Mouse (Mus musculus) embryonic facial prominence, embryonic 11.5 days (tissue): ENCODE results near the gene Dhx40. TPM values are rescaled to one million over a fixed set of nuclear protein-coding genes. Genes with fewer than 3 reads are reported as not detected.
A peak's percentile ranks its signal among the peaks of the same experiment; 100 is the strongest.
"Not testable (repeated sequence)": the region's sequence is repeated elsewhere in the genome, so short reads cannot be mapped to it uniquely, and the experiment has no call there.

ENCODE experiments used
- ATAC-seq: fragments of 200-750 bp; cut with Nextera tagmentation; replicated peaks from 2 replicates; pipeline ENCODE4 v1.8.0; 2017; ENCODE audit warnings: low read depth; ENCODE audit not compliant: insufficient number of reproducible peaks, low FRiP score, low TSS enrichment
- DNase-seq: peaks from one replicate; pipeline ENCODE4 v3.0.0-alpha.2; 2015; ENCODE audit warnings: low spot score
- H3K27ac ChIP-seq: fragments of 300-500 bp; sonication (generic); replicated peaks from 2 replicates; pipeline ENCODE4 v1.5.1; 2014; ENCODE audit warnings: mild to moderate bottlenecking, low read depth, low read length, control low read depth
- H3K27me3 ChIP-seq: fragments of 300-500 bp; sonication (generic); 2 replicates; pipeline ENCODE4 v1.6.1; 2014; ENCODE audit warnings: mild to moderate bottlenecking, low read length, moderate library complexity, mixed read lengths; ENCODE audit not compliant: control insufficient read depth, insufficient read depth
- H3K36me3 ChIP-seq: fragments of 300-500 bp; sonication (generic); replicated peaks from 2 replicates; pipeline ENCODE4 v1.6.1; 2014; ENCODE audit warnings: low read depth, mild to moderate bottlenecking, low read length, moderate library complexity, mixed read lengths; ENCODE audit not compliant: control insufficient read depth, insufficient read depth
- H3K4me1 ChIP-seq: fragments of 300-500 bp; sonication (generic); 2 replicates; pipeline ENCODE4 v1.6.1; 2014; ENCODE audit warnings: low read length, mixed read lengths; ENCODE audit not compliant: control insufficient read depth, insufficient read depth
- H3K4me2 ChIP-seq: fragments of 300-500 bp; sonication (generic); 2 replicates; pipeline ENCODE4 v1.6.1; 2014; ENCODE audit warnings: low read depth, mild to moderate bottlenecking, control low read depth, low read length, moderate library complexity
- H3K4me3 ChIP-seq: fragments of 300-500 bp; sonication (generic); 2 replicates; pipeline ENCODE4 v1.5.1; 2014; ENCODE audit warnings: low read depth, low read length, control low read depth
- H3K9ac ChIP-seq: fragments of 300-500 bp; sonication (generic); replicated peaks from 2 replicates; pipeline ENCODE4 v1.6.1; 2014; ENCODE audit warnings: mild to moderate bottlenecking, control low read depth, low read length
- H3K9me3 ChIP-seq: fragments of 300-500 bp; sonication (generic); replicated peaks from 2 replicates; pipeline ENCODE4 v1.6.1; 2016; ENCODE audit warnings: mild to moderate bottlenecking, low read length, inconsistent platforms, mixed read lengths; ENCODE audit not compliant: control insufficient read depth
- WGBS: fragments of 180-500 bp; shearing (Covaris S2); extraction: QIAGEN DNeasy Blood & Tissue Kit; methylation state at CpG from one replicate; pipeline ENCODE4 v1.1.7; 2014; 5-methylcytosine and 5-hydroxymethylcytosine counted together
- polyA plus RNA-seq: library from polyadenylated mRNA; unstranded; fragments of >200 nt; fragmentation: Nextera tagmentation; extraction: Ambion mirVana; gene quantifications from 2 replicates; pipeline ENCODE4 v1.2.1, GENCODE M21; 2014

Gene Dhx40
- polyA plus RNA-seq, 1 experiment from 2014 or later, result 47.0 TPM

DNA sequence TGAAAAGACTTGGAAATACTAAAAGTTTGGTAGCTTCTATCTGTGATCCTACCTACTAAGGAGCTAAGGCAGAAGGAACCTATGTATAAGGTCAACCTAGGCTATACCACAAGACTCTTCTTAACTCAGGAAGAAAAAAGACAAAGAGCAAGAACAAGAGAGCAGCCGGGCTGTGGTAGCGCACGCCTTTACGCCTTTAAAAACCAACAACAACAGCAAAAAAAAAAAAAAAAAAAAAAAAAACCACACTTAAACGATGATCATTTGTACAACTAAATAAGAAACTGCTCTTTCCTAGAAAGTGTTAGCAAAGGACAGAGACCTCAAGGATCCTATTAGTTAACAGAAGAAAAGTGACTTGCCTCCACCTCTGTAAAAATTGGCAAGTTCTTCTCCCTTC is 66.0 kb downstream of the Dhx40 start:
- no peaks in the 10 kb centered on the region for H3K36me3 ChIP-seq
- no peaks in the 10 kb centered on the region for H3K4me1 ChIP-seq
- DNase-seq, result no peak
- ATAC-seq, result no peak
- no peaks in the 10 kb centered on the region for H3K27me3 ChIP-seq
- no peak overlapping the region for H3K27ac ChIP-seq
- no peak overlapping the region for H3K9ac ChIP-seq
- H3K9me3 ChIP-seq, result no peaks in the 10 kb centered on the region
- H3K4me3 ChIP-seq, result no peak overlapping the region
- H3K4me2 ChIP-seq, result no peak overlapping the region
- WGBS, result 95% methylated on average over 5 of the region's 5 CpGs

DNA sequence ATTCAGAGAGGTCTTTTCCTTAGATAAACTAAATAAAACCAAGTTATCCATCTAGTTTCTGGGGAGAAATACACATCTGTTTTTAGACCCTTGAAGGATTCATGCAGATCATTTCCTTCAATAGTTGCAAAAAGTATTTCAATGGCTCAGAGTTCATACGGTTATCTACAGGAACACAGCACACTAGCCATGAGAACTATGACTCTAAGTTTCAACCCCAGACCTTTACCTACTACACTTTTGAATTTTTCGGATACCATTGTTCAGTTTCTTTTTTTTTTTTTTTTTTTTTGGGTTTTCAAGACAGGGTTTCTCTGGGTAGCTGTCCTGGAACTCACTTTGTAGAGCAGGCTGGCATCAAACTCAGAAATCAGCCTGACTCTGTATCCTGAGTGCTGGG is 68.1 kb downstream of the Dhx40 start:
- no peak overlapping the region for H3K9ac ChIP-seq
- no peak overlapping the region for H3K4me3 ChIP-seq
- ATAC-seq, result no peak
- no peaks in the 10 kb centered on the region for H3K4me1 ChIP-seq
- no peaks in the 10 kb centered on the region for H3K36me3 ChIP-seq
- 88% methylated on average over 2 of the region's 2 CpGs for whole genome bisulfite sequencing
- no peak overlapping the region for H3K27ac ChIP-seq
- no peak overlapping the region for H3K4me2 ChIP-seq
- no peaks in the 10 kb centered on the region for H3K27me3 ChIP-seq
- H3K9me3 ChIP-seq, result no peaks in the 10 kb centered on the region
- no peak for DNase-seq

DNA sequence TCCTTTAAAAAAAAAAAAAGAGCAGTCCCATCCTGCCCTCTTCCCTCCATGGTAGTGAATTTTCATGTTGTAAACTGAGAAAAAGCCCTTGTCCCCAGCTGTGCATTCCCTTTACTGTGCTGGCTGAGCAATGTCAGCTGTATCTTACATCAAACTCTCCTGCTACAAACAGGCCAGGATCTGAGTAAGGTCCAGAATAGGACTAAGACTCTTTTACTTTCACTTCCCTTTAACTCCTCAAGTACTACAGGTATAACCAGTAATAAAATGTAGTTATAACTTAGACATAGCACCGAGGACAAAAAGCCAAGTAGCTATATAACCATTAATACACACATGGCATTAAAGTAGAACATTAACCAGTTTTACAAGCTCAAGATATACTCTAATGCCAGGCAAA is 68.6 kb downstream of the Dhx40 start:
- Histone ChIP-seq H3K4me3 (no peak overlapping the region), H3K4me2 (no peak overlapping the region), H3K4me1 (no peaks in the 10 kb centered on the region), H3K36me3 (no peaks in the 10 kb centered on the region), H3K9ac (no peak overlapping the region), H3K27me3 (no peaks in the 10 kb centered on the region), H3K27ac (no peak overlapping the region), H3K9me3 (no peaks in the 10 kb centered on the region)
- ATAC-seq, result no peak
- WGBS, result 98% methylated on average over 1 of the region's 1 CpGs
- DNase-seq, result no peak

DNA sequence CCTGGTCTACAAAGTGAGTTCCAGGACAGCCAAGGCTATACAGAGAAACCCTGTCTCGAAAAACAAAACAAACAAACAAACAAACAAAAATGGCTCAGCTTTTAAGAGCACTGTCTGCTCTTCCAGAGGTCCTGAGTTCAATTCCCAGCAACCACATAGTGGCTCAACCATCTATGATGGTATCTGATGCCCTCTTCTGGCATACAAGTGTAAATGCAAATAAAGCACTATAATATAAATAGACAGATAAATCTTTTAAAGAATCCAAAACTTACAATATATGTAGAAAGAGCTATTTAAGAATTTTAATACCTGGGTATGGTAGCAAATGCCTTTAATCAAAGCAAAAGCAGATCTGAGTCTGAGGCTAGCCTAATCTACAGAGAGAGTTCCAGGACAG is 69.2 kb downstream of the Dhx40 start:
- not testable (repeated sequence) for H3K36me3 ChIP-seq, H3K27ac ChIP-seq, H3K4me1 ChIP-seq, H3K9ac ChIP-seq, H3K27me3 ChIP-seq, H3K4me3 ChIP-seq, H3K4me2 ChIP-seq, DNase-seq, H3K9me3 ChIP-seq, ATAC-seq
- 100% methylated on average over 1 of the region's 1 CpGs for WGBS

DNA sequence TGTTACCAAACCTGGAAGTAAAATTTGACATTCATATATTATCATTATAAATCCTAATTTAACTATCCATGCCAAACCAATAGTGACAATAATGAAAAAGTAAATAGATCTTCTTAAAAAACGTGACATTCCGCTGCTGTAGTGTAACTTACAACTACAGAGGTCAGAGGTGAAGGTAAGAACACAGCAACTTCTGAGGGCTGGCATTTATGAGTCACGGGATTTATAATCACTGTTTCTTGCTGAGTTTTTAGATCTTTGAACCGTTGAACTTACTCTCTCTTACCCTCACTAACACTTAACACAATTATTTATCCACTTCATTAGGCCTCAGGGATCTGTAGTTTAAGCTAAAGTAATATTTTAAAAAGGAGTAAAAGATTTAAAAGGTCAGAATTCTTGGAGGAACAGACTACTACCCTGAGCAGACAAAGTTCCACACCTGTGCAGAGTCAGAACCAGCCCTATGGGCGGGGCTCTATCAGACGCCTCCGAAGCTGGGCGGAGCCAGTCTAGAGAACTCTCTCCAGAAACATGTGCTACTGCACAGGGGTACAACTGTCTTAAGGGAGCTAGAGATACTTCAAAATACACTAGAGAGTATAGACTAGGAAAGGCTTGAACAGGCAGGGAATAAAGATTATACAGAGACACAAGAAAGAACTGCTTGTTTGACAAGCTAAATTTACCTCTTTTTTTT is 70.1 kb downstream of the Dhx40 start:
- WGBS, result 86% methylated on average over 8 of the region's 8 CpGs
- Histone ChIP-seq H3K4me3 (no peak overlapping the region), H3K27ac (no peak overlapping the region), H3K36me3 (no peaks in the 10 kb centered on the region; the same call in 1 of the 2 replicates), H3K9me3 (no peaks in the 10 kb centered on the region), H3K4me1 (no peaks in the 10 kb centered on the region), H3K9ac (no peak overlapping the region), H3K4me2 (no peak overlapping the region), H3K27me3 (no peaks in the 10 kb centered on the region)
- DNase-seq (peak; percentile 4), ATAC-seq (no peak)

DNA sequence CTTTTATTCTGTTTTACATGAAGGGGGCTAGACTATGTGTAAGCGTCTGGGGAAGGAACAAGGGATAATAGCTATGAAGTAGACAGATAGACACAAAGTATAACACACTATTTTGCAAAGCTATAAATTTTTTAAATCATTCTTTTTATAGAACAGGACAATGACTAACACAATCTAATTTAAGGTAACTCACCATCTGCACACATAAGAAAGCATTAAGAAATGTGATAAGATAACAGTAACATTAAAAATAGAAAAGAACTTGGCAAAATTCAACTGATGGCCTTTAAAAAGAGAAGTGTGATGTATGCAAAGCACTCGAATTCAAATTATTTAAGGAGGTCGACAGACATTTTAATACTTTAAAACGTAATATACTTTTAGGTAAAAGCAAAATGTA is 72.6 kb downstream of the Dhx40 start:
- Histone ChIP-seq H3K36me3 (peaks cover 2% of the 10 kb centered on the region), H3K4me1 (no peaks in the 10 kb centered on the region), H3K9ac (no peak overlapping the region), H3K4me3 (no peak overlapping the region), H3K27me3 (no peaks in the 10 kb centered on the region), H3K4me2 (no peak overlapping the region), H3K9me3 (no peaks in the 10 kb centered on the region), H3K27ac (no peak overlapping the region)
- WGBS, result 91% methylated on average over 4 of the region's 4 CpGs
- no peak for ATAC-seq
- DNase-seq, result no peak

DNA sequence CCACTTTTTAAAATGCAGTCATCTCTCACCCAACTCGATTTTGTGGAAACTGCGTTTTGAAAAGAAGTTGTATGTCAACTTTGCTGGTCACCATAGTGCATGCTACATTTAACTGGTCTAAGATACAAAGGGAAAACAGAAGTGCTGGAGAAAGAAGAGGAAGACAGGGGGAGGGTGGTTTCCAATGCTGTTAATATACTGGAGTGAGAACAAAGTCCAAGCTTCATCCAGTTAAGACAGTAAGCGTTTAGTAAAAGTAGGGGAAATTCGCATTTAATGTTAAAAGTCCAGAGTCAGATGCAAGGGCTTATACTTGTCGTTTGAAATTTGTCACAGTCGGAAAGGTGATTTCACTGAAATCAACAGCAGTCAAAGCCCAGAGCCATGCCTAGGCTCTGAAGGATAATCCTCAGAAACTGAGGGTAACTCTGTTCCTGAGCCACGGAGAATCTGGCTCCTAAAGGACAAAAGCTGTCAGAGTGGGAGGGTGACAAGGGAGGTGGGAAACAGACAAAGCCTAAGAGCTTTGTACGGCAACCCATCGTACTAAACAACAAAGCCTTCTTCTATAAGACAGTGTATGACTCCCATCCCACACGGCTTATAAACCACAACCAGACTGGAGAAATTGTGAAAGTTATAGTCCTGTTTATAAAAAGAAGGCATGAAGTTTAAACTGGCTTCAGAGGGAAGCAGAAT is 73.2 kb downstream of the Dhx40 start:
- H3K27ac ChIP-seq, result no peak overlapping the region
- DNase-seq (no peak), ATAC-seq (no peak)
- H3K4me1 ChIP-seq, result no peaks in the 10 kb centered on the region
- no peak overlapping the region for H3K4me3 ChIP-seq
- 83% methylated on average over 10 of the region's 10 CpGs for WGBS
- no peak overlapping the region for H3K4me2 ChIP-seq
- H3K27me3 ChIP-seq, result no peaks in the 10 kb centered on the region
- H3K36me3 ChIP-seq, result peaks cover 2% of the 10 kb centered on the region
- H3K9me3 ChIP-seq, result no peaks in the 10 kb centered on the region
- H3K9ac ChIP-seq, result no peak overlapping the region

DNA sequence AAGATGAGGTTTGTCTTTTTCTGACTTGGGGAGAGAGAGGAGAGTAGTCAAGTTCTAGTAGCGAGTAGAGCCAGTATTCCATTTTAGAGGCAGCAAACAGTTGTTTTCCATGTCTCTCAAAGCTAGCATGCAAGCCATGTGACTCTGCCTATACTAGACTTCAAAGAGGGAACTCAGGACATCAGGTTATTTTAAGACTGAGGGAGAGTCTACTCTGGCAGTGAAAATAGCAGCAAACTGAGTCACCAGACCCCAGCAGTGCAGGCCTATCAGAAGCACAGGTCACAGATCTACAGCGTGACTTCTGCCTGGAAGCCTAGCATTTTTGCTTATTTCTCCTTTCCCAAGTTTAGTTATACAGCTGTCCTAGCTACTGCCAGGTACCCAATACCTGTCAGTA is 76.1 kb downstream of the Dhx40 start:
- no peak for DNase-seq
- Histone ChIP-seq H3K9ac (no peak overlapping the region), H3K36me3 (peaks cover 2% of the 10 kb centered on the region), H3K27me3 (no peaks in the 10 kb centered on the region), H3K4me3 (no peak overlapping the region), H3K9me3 (no peaks in the 10 kb centered on the region), H3K27ac (no peak overlapping the region), H3K4me2 (no peak overlapping the region), H3K4me1 (no peaks in the 10 kb centered on the region)
- no peak for ATAC-seq
- WGBS, result 92% methylated on average over 2 of the region's 2 CpGs
